Mouse (Mus musculus) cortical plate, adult 2 months (tissue): ENCODE measurements around the gene 4930451I11Rik.
A peak's percentile ranks its signal among the peaks of the same experiment; 100 is the strongest.

ENCODE experiments used
- CTCF ChIP-seq: fragments of 200-500 bp; IDR thresholded peaks from 2 replicates; pipeline ENCODE4 v1.5.1; 2011; ENCODE audit warnings: mild to moderate bottlenecking, control low read depth, low read length; ENCODE audit not compliant: insufficient read depth; ENCODE audit errors: extremely low read depth
- POLR2A ChIP-seq: fragments of 200-500 bp; IDR thresholded peaks from 2 replicates; pipeline ENCODE4 v1.6.1; 2011; ENCODE audit warnings: mild to moderate bottlenecking, low read length, control low read depth; ENCODE audit not compliant: insufficient read depth; ENCODE audit errors: extremely low read depth

DNA sequence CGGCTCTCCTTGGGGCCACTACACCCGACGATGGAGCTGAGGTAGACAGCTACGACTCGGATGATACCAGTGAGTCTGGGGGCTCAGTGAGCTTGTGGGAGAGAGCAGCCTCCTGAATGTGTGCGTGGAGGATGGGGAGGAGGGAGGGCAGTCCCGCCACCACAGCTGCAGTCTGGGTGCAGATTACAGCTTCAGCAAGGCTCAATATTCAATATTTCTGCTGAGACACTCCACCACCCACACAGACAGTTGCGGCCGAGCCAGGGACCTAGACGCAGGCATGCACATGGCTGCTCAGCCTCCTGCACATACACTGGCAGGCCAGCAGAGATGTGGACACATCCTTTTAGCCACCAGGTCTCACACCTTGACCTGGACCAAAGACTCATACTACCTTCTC, 17.4 kb upstream of the 4930451I11Rik start:
- TF ChIP-seq CTCF, result no peak
- TF ChIP-seq POLR2A, result peak; percentile 61; the same call in 1 of the 2 replicates
